Mouse (Mus musculus): ENCODE results near the gene Cdc25a.

Gene Cdc25a

DNA sequence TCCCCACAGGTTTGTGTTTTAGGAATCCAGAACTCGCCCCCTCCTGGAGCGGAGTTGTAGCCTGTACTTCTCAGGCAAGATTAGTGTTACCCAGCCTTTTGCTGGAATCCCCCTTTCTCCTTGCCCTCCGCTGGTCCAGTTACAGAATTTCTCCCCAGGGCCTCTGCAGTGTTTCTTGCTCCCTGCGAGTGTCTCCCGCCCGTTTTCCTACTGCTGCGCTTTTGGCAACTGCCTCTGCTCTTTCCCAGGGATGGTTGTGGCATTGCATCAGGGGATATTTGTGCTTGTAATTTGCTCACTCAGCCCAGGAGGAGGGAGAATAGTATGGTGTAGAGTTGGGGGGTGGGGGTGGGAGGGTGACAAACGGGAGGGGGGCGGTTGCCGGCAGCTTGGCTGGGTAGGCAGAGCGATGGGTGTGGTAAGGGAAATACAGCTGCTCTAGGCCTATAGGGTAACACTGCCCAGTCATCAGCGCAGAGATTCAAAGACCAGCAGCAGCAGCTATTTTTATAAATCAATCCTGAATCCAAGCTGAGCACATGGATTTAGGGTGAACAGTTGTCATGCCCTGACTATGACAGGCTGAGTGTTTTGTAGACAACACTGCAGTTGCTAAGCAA lies 57.5 kb downstream of the Cdc25a start:
- DNase-seq: peak; percentile 39 to 46

DNA sequence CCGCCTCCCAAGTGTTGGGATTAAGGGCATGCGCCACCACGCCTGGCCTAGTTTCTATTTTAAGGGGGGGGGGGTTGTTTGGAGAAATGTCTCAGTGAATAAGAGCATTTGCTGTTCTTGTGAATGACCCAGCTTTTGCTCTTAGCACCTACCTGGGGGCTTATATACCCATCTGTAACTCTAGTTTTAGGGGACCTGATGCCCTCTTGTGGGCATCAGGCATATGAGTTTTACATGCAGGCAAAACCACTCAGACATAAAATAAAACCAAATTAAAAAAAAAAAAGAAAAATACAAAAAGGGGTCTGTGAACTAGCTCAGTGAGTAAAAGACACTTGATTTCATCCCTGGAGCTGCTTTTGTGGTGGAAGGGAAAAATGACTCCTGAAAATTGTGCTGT lies 64.0 kb downstream of the Cdc25a start:
- no peak for DNase-seq

DNA sequence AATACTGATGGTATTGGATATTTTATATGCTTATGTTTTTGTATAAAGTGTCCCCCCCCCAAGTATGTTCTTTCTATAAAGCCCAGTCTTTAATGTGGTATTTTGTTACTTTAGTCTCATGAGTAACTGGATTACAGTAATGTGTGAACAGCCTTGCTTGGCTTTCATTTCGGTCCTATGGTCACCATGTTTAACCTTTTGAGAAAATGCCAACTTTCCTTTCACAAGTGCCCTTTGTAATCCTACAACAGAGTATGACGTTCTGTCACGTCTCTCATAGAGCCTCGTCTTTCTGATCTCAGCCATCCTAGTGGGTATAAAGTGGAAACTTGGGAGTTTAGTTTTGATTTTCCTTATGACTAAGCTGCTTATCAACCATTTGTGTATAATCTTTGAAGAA lies 67.4 kb downstream of the Cdc25a start:
- DNase-seq: no peak
